Mouse (Mus musculus) frontal cortex, adult 2 months (tissue): ENCODE measurements around the gene Mrps23. TPM values are rescaled to one million over a fixed set of nuclear protein-coding genes. Genes with fewer than 3 reads are reported as not detected.
"Not testable (repeated sequence)": the region's sequence is repeated elsewhere in the genome, so short reads cannot be mapped to it uniquely, and the experiment has no call there.

Experiments
- DNase-seq, 2 experiments: peaks; one replicate each; pipeline ENCODE4 v3.0.0; 2022; ENCODE audit warnings: low spot score in 1 of 2; ENCODE audit errors: extremely low spot score in 1 of 2
- polyA plus RNA-seq: library from polyadenylated mRNA; depleted of rRNA; stranded (reverse); fragments of >200 nt; gene quantifications from 2 replicates; pipeline ENCODE4 v1.2.3, GENCODE M21; 2012

Mrps23 gene
- polyA plus RNA-seq, 1 experiment, result 76.6 TPM

GRCm38 (mm10) chr11:88172601-88173325 is 31.4 kb upstream of the Mrps23 start:
- no peak for DNase-seq

GRCm38 (mm10) chr11:88173386-88174025 is 30.7 kb upstream of the Mrps23 start:
- DNase-seq, result no peak

- DNase-seq, result no peak
These were observed 23.7 kb upstream of the Mrps23 start for GRCm38 (mm10) chr11:88180467-88180958.

GRCm38 (mm10) chr11:88180959-88181619 is 23.1 kb upstream of the Mrps23 start:
- DNase-seq, result peak in 1 of 2 experiments; percentile 67

GRCm38 (mm10) chr11:88184632-88185180 is 19.5 kb upstream of the Mrps23 start:
- DNase-seq, result no peak

GRCm38 (mm10) chr11:88186078-88186946 is 17.9 kb upstream of the Mrps23 start:
- DNase-seq, result no peak

- DNase-seq, result no peak
These were observed 17.3 kb upstream of the Mrps23 start for GRCm38 (mm10) chr11:88186947-88187243.

GRCm38 (mm10) chr11:88187417-88188133 is 16.6 kb upstream of the Mrps23 start:
- DNase-seq, result peak; percentile 81 to 88

GRCm38 (mm10) chr11:88188216-88188615 is 16.0 kb upstream of the Mrps23 start:
- DNase-seq, result no peak

- no peak for DNase-seq
These were observed 15.6 kb upstream of the Mrps23 start for GRCm38 (mm10) chr11:88188635-88189034.

GRCm38 (mm10) chr11:88192595-88192994 is 11.6 kb upstream of the Mrps23 start:
- no peak for DNase-seq

GRCm38 (mm10) chr11:88193098-88193823 is 10.9 kb upstream of the Mrps23 start:
- no peak for DNase-seq

GRCm38 (mm10) chr11:88193824-88194696 is 10.1 kb upstream of the Mrps23 start:
- DNase-seq, result no peak

- DNase-seq, result not testable (repeated sequence)
These were observed 8.5 kb upstream of the Mrps23 start for GRCm38 (mm10) chr11:88195699-88196098.

GRCm38 (mm10) chr11:88197153-88197576 is 7.0 kb upstream of the Mrps23 start:
- DNase-seq, result peak in 1 of 2 experiments; percentile 72

GRCm38 (mm10) chr11:88198223-88198622 is 6.0 kb upstream of the Mrps23 start:
- no peak for DNase-seq

GRCm38 (mm10) chr11:88201172-88201571 is 3.0 kb upstream of the Mrps23 start:
- no peak for DNase-seq

- no peak for DNase-seq
These were observed 2.1 kb upstream of the Mrps23 start for GRCm38 (mm10) chr11:88202077-88202476.
